Mouse (Mus musculus): Measurements from ENCODE around the gene Taf1c.
A peak's percentile ranks its signal among the peaks of the same experiment; 100 is the strongest.

The Taf1c gene

DNA sequence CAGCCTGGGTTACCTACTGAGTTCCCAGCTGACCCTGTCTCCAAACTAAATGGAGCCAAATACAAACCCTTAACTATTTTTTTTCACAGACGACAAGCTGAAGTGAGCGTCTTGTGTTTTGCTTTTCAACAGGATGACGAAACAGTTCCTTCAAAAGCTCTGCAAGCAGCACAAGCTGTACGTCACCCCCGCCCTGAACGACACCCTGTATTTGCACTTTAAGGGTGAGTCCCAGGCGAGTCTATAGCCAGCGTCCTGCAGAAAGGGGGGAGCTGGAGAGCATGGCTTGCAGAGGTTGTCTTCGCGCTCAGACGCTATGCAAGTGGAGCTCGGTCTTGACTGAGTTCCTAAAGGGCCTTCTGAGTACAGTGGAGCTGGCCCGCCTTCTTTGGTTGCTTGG lies 25.9 kb downstream of the Taf1c start:
- no peak for ATAC-seq (ENCODE audit: insufficient number of reproducible peaks, low FRiP score, low TSS enrichment)

DNA sequence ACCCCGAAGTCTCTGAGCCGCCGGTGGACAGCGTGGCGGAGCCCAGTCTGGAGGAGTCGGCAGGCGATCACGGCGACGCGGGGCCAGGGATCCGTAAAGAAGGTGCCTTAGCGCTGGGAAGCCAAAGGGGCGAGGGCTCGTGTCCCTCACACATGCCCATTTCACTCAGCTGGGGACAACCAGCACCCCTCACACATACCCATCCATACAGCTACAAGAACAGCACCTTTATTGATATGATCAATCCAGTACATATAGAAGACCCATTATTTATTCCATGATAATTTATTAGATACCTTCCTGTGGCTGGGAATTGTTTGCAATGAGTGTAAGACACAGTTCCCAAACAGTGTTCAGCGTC lies 29.7 kb downstream of the Taf1c start:
- no peak for ATAC-seq (ENCODE audit: insufficient number of reproducible peaks, low FRiP score, low TSS enrichment)

DNA sequence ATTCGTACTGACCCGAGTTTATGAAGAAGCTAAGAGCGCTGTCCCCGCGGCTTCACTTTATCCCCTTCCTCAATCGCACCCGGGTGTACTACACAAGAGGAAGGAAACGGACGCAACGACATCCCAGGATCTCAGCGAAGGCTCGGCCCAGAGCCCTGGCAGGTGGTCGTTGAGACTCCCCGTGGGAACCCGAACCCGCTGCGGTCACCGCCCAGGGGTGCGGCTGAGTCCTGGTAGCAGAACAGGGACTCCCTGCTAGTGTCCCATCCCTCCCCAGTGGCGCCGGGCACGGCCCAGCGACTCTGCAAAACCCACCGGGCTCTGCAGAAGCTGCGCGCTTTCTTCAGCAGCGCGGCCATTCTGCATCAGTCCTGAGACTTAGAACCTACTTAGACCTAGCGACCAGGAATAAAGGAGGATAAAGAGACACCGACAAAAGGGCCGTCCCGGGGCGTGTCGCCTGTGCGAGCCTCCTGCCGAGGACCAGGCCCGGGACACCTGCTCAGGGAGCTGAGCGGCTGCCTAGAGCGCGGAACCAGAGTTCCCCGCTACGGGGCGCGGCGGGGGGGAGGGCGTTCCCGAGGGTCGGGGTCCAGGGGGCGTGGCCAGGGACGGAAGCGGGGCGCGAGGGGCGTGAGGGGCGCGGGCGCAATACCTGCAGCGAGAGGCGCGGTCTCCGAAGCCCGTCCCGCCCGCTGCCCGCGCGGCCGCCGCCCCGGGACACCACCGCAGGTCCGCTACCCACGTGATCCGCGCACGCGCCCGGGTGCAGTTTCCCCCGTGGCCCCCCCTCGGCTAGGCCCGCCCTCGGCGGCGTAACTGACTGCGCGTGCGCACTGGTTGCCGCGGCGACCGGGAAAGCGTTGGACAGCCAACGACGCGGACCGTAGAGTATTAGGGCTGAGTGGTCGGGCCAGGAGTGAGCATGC lies 30.3 kb downstream of the Taf1c start, which contains the start of the genes Hsdl1 and Dnaaf1:
Gene Hsdl1, minus strand, starts transcription at position 747 of the 929 bp plus-strand sequence.
Gene Dnaaf1, plus strand, starts transcription at position 799 of the 929 bp plus-strand sequence.
- peak; percentile 83 for ATAC-seq (ENCODE audit: insufficient number of reproducible peaks, low FRiP score, low TSS enrichment)

DNA sequence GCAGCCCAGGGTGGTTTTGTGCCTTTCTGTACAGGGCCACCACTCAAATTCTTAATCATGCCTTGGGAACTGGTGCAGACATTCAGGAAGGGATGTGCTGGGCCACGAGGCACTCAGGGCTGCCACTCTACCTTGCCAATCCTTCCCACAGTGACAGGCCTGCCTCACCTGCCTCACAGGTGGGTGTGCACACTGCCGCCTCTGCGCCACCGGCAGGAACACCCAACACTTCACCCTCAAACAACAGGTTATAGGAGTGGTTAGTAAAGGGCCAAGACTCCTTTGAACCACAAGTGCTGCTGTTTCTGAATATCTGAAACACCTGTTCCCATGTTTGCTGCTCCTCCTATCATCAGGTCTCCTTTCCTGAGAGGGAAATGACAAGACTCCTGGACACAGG lies 32.6 kb downstream of the Taf1c start:
- no peak for ATAC-seq (ENCODE audit: insufficient number of reproducible peaks, low FRiP score, low TSS enrichment)

DNA sequence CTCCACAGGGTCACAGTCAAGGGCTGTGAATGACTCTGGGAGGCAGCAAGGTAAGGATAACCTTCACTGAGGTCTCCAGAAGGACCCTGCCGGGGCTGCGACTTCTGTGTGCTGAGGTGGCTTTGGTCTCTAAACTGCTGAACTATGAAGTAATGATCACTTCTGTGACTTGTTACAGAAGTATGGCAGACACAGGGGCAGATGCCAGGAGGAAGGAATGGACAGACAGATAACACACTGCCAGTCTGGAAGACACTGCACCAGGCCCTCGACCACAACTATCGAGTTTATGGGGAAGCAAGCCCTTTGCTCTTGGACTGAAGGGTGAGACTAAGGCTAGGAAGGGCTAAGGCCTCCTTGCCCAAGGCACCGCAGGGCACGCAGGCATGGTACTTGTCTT lies 33.9 kb downstream of the Taf1c start:
- no peak for ATAC-seq (ENCODE audit: insufficient number of reproducible peaks, low FRiP score, low TSS enrichment)

DNA sequence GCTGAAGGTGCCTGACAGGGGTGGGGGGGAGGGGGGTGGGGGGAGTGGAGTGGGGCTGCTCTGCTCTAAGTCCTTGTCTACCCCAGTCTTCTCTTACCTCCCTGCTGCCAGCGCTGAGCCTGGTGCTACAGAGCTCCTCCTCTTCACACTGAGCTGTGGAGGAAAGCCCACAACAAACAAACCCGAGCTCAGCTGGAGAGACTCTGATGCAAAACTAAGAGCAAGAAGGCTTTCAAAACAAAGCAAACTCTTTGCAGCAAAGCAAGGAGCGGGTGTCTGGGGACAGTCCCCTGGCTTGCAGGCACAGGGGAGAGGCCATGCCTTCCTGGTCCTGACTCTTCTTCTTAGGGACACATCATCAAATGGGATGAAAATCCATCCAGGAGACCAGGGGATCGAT lies 35.1 kb downstream of the Taf1c start:
- no peak for ATAC-seq (ENCODE audit: insufficient number of reproducible peaks, low FRiP score, low TSS enrichment)

DNA sequence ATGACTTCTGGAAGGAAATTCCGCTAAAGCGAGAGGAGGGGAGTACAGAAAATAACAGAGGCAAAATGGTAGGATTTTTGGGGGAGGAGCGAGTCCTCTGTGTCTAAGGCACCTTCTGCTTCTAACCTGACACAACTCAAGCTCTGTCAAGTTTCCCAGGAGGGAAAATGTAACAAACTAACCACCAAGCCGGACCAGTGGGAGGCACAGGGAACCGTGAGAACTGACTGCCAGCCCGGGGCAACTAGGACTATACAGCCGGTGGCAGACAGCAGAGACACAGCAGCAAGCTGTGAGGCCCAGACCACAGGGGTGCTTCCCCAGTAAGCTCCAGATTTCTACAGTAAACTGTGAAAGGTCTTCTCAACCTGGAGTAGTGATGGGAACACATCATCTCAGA lies 36.1 kb downstream of the Taf1c start:
- no peak for ATAC-seq (ENCODE audit: insufficient number of reproducible peaks, low FRiP score, low TSS enrichment)

DNA sequence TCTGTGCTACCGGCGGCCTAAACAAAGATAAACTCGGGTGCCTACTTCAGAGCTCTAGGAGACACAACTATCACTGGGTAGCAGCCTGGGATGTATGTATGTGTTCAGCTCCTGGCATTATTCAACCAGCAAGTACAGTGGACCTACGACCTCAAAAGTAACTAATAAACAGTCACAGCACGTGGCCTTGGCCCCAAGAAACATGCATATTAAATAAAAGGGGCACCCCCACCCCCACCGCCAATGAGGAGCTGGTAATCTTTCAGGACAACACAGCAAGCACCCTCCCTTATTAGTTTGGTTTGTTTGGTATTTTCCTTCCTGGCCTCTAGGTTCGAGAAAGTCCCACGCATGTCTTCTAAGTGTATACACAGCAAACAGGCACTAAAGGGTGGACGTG lies 36.8 kb downstream of the Taf1c start:
- no peak for ATAC-seq (ENCODE audit: insufficient number of reproducible peaks, low FRiP score, low TSS enrichment)

DNA sequence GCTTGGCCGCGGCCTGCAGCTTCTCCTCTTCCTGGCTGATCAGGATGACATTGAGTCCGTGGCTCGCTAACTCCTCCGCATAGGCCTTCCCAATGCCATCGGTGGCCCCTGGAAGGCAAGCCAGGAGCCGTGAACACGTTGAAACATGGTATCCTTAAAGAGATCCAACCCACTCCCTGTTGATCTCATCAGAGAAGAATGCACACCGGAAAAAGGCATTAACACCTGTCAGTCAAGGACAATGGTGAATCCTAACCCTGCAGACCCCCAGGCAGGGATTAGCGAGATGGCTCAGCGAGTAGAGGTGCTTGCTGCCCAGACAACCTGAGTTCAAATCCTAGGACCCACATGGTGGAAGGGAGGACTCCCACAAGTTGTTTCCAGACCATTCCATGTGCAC lies 38.7 kb downstream of the Taf1c start:
- ATAC-seq (ENCODE audit: insufficient number of reproducible peaks, low FRiP score, low TSS enrichment), result no peak

DNA sequence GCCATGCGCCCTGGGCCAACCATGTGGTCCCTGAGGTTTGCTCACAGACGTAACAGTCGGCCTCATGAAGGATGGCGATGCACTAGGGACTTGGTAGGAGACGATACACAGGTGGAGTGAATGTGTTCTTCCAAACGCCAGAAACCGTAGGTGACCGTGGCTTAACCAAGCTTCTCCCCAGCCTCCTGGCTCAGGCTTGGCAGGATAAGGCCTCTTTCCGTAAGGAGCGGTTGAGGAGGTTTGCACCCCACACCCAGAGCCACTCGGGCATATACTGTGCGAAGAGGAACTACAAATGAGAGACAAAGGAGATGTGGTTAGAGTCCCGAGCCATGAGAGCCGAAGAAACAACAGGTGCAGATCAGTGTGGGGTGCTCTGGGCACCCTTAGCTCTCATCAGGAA lies 41.2 kb downstream of the Taf1c start:
- ATAC-seq (ENCODE audit: insufficient number of reproducible peaks, low FRiP score, low TSS enrichment), result no peak

DNA sequence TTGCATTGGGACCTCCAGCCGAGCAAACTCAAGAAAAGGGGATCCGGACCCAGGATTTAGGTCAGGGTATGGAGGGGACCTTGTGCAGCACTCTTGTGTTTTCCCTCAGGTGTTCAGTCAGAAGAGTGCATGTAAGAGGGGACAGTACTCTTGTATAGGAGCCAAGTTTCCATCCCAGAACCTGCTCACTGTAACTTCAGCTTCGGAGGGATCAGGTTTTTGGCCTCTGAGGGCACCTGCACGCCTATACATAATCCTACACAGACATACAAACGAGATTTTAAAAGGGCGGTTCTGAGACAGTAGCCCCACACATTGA lies 45.7 kb downstream of the Taf1c start:
- ATAC-seq (ENCODE audit: insufficient number of reproducible peaks, low FRiP score, low TSS enrichment), result no peak

DNA sequence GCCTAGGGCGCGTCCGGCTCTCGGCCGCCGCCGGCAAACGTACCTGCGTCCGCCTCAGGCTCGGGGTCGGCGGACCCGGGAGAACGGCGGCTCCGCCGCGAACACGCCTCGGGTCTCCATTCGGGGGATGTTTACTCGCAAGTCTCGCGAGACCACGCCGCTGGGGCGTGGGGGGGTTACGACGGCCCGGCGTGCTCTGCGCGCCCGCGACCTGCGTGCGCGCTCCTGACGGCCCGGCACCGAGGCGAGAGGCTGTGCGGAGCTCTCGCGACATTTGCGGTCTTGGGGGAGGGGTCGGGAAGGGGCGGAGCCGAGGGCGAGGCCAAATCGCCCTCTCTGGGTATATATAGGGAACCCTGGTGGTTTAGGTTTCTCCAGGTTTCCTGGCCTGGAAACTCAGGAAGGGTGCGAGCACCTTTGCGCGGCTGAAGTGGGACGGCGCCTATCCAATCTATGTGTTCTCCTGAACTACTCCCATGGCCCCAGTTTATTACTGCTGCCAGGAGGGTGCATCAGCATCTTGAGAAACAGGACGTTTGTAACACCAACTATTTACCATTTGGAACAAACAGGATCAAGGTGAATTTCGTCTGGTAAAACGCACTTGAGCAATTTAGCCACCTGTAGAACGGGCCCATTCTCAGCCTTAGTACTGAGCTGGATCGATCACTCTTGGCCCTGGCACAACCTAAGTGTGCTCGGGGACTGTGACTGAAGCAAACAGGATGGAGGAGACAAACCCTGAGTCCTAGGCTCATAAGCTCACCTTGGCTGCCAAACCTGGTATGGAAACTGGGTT lies 46.2 kb downstream of the Taf1c start, which contains the start of gene Mbtps1:
Gene Mbtps1, minus strand, starts transcription at position 133 of the 799 bp plus-strand sequence.
- peak; percentile 90 for ATAC-seq (ENCODE audit: insufficient number of reproducible peaks, low FRiP score, low TSS enrichment)

DNA sequence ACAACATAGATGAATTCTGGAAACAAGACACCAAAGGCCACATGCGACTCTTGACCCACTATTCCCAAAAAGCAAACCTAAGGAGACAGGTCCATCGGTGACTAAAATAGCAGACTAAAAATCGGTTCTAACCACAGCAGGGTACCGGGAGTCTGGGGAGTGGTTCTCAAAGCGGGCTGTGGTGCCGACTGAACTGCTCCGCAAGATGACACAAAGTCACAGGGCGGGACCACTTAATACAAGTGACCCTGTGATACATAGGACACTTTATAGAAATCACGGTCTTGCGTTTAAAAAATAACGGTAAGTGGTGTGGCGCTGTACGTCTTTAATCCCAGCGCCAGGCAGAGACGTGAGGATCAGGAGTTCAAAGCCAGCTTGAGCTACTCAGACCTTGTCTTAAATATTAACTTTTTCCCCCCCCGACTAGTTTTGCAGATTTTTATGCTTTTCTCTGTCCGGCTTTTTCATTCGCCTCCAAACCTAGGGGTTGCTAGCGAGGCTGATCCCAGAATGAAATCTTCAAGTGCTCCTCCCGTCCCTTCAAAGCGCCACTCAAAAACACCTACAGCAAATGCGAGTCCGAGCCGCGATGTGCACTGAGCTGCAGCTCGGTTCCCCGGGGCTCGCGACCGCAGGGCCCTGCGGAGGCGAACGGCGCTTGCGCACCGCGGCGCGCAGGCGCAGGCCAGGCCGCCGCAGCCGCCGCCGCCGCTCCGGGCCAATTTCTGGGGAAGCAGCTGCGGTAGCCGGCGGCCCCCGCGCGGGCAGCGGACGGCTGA lies 47.0 kb downstream of the Taf1c start:
- ATAC-seq (ENCODE audit: insufficient number of reproducible peaks, low FRiP score, low TSS enrichment), result peak; percentile 74

DNA sequence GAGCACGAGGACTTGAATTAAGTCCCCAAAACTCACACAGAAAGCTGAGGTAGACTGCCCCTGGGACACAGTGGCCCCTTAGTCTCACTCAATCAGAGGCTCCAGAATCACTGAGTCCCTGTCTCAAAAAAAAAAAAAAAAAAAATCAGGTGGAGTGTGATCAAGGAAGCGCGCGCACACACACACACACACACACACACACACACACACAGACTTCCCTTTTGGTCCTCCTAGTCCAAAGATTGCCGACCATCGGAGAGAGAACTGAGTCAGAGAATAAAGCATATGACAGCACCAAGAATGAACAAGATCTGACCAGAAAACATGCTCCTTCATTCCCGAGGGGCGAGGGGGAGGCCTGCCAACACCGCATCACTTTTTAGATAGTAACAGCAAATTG lies 47.9 kb downstream of the Taf1c start:
- ATAC-seq (ENCODE audit: insufficient number of reproducible peaks, low FRiP score, low TSS enrichment), result no peak

DNA sequence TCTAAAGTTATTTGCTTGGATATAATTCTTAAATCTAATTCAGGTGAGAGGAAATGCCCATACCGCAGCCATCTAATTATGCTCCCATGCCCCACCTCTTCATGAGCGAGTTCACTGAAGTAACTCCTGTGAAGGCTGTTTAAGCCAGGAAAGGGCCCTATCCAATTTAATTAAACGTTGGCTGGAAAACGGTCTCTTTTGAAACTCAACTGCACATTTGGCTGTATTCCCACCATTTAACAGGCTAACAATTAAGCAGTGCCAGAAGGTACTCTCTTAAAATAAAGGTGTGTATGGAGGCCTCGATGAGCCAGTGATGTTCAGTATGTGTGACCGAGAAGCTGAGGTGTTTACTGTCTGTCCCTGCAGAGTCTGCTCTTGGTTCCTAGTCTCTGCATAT lies 49.2 kb downstream of the Taf1c start:
- no peak for ATAC-seq (ENCODE audit: insufficient number of reproducible peaks, low FRiP score, low TSS enrichment)

DNA sequence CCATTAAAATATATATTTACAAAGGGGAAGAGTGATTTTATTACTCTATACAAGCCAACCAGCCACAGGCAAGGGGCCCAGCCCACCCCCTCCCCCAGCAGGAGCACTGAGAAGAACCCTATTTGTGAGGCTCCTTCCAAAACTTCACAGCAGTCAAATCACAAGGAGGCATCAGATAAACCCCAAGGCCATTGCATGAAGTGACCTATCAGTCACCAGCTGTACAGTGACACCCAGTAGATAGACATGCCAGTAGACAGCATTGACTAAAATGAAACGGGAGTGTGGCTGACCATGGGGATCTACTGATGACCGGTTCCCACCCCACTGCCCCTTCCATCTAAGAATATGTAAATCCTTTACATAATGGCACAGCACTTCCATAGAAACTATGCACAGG lies 52.1 kb downstream of the Taf1c start:
- no peak for ATAC-seq (ENCODE audit: insufficient number of reproducible peaks, low FRiP score, low TSS enrichment)

DNA sequence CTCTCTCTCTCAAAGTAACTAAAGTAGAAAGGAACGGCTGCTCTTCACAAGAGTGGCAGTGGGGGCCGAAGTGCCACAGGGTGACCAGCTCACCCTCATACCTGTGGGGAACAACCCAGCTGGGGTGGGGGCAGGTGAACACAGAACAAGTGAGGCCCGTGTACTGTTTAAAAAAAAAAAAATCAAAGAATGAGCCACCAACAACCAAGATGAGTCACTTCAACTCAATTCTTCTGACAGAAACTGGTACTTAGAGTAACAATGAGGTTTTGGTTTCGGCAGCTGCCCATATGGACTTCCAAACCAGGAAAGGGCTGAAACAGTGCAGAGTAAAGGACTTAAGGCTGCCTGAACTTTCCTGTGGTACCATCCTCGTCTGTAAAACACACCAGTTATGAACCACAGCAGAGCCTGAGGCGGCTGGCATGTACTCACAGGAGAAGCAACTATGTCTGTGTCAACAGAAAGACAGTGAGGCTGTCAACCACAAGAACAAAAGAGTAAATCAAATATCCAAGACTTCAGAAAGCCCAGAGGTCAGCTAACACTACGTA lies 56.4 kb downstream of the Taf1c start:
- ATAC-seq (ENCODE audit: insufficient number of reproducible peaks, low FRiP score, low TSS enrichment), result no peak

Measured in cerebellum, adult (tissue).